Mouse (Mus musculus): Measurements from ENCODE around the gene Sema5a.

Sema5a gene

DNA sequence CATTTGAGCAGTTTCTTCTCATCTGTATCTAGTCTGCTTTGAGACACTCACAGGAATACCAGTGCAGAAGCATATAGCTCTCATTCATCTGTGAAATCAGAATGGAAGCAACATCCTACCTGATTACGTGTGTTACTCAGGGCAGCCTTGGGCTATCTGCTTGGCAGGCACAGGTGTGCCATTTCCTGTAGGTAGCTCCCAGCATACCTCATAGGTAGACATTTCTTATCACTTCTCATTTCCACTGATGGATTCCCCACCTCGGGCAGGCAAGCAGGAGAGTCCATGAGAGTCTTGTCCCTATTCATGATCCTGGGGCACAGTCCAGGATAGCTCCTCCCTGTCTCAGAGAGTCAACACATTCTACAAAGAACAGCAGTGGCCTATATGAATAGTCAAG lies 381.4 kb downstream of the Sema5a start:
- no peak for DNase-seq (ENCODE audit: low read depth, low spot score)

DNA sequence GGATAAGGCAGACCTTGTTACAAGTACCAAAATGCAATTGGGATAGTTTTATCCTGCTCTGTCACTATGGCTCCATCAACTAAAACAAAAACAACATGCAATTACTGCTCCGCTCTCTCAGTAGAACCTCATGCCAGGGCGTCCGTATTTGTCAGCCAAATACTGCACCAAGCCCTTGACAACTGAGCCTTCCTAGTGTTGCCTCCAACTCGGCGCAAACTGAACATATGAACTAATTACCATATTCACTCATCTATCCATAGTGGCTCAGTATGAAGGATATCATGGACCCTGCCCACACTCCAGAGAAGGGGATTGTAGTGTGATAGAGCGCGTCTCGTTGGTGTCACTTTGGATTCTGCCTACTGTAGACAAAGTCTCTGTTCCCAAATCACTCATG lies 389.1 kb downstream of the Sema5a start:
- DNase-seq (ENCODE audit: low read depth, low spot score), result no peak

DNA sequence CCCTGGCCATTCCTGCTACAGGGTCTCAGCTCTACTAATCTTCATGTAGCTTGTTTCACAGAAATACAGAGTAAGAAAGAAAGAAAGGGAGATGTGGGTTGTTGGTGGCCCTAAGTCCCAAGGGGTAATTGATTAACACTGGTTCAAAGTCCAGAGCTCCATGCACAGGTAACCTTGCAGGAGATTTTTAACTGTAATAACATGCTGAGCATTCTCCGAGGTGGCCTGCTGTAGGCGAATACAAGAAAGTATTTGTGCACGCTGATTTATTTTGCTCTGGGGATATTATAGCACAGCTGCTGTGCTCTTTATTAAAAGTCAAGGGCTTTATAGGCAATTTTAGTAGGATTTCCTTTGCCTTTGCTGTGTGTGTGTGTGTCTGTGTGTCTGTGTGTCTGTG lies 393.3 kb downstream of the Sema5a start:
- no peak for DNase-seq (ENCODE audit: low read depth, low spot score)

DNA sequence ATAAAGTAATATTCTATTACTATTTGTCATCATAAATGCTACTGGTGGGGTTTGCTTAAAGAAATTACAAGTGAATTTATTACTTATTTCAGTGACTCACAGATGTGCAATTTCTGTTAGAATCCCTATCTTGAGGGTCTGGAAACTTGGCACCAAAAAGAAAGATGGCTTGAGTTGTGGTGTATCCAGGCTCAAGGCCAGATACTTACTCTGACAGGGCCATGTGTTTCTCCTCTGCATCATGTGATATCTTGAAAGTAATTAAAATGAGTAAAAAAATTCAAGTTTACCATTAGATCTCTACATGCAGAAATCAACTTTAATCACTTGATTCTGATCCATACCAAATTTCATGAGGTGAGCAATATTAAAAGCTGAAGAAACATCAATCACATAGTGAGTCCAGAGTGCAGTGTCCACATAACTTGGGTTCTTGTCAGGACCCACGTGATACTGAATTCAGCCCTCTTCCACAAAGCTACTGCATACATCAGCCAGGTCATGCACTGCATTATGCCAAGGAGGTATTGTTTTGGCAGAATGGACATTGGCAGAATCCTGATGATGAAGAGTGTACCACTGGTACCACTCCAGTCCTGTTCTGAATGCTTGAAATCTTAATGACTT lies 402.6 kb downstream of the Sema5a start:
- DNase-seq (ENCODE audit: low read depth, low spot score), result no peak

DNA sequence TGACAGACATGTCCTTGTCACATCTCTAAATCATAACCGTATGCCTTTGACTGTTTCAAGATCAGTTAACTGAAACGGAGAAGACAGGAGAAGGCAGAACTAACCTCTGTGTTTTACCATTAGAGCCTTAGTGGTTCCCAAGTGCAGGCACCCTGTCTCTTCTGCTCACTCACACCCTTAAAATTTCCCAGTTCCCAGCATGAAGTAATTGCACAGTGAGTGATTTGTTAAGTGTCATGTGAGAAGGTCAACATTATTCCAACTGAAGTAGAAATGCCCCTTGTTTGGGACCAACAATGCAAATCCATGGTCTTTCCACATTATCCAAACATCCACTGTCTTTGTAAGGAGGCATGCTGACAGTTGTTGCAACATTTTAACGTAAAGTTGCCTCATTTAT lies 409.4 kb downstream of the Sema5a start:
- no peak for DNase-seq (ENCODE audit: low read depth, low spot score)

DNA sequence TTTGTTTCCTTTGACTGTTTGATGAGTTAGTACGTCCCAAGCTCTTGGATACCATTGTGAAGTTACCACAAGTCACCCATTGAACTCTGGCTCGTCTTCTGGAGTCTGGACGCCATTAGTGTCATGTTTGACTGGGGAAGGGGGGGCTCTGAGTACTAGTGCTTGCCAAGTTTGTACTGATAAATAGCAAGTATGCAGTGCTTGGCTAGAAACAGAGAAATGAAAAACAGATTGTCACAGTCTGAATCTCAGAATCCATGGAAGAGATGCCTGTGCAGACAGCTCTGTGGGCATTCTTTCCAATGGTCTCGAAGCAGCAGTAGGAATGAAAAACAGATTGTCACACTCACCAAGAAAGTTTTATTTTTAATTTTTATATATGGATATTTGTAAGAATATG lies 411.4 kb downstream of the Sema5a start:
- no peak for DNase-seq (ENCODE audit: low read depth, low spot score)

DNA sequence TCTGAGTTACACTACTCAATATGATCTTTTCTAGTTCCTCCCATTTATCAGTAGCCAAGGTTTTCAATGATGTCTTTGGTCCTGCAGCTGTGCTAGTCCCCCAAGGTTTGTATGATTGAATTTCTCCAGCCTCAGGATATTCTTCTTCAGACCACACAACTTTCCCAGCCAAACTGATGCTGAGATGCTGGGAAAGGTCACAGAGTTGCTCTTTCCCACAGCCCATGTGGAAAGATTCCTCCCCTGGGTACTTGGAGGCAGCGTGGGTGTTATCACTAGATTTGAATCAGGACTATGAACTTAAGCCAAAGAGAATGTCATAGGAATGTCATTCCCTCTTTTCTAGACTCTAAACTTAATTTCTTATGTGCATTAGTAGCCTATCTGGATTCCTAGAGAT lies 431.8 kb downstream of the Sema5a start:
- DNase-seq (ENCODE audit: low read depth, low spot score), result no peak

DNA sequence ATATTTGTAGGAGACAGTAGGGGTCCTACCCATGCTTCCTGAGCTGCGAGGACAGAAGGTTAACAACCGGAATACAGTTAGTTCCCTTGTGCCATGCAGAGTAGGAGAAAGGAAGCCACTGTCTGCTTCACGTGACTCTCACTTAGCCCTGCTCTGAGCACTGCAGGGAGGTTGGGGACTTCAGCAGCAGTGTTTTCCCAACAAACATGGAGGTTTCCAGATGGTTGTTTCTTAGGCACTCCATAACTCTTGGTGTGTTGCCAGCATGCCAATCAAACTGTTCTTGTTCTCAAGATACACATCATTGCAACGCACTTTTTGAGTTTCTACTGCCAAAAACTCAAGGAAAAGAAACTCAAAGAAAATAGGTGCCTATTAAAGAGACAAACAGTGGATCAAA lies 440.5 kb downstream of the Sema5a start:
- peak; percentile 32 for DNase-seq (ENCODE audit: low read depth, low spot score)

DNA sequence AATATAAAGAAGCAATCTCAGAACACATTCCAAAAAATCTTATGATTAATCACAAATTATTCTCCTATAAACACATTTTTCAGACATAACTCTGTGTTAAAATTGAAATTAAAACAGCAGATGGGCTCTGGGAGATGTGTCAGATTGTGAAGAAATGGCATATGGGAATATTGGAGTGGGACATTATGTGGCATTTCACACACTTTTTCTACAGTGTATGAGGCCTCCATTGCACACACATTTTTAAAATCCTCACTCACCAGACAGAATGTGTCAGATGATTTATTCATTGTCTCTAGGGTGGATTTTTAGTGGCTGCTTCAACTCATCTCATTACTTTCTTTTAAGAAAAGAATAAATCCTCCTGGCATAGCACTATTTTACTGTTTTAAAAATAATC lies 446.4 kb downstream of the Sema5a start:
- peak; percentile 65 for DNase-seq (ENCODE audit: low read depth, low spot score)

DNA sequence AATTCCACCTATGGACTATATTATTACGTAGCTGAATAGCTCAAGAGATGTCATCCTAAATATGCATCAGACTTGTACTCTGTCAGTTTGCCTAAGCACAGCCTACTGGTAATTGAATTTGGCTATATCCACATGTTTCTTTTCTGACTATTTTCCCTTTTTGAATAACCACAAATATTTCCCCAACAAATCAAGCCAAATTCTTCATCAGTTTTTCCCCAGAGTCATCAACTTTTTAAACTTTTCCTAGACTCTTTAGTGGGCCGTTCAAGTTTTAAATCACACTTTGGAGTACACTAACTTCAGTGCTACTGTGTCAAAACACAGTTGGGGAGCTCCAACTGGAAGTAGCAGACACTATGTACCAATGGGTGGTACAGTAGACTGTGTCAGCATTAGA lies 448.4 kb downstream of the Sema5a start:
- no peak for DNase-seq (ENCODE audit: low read depth, low spot score)

DNA sequence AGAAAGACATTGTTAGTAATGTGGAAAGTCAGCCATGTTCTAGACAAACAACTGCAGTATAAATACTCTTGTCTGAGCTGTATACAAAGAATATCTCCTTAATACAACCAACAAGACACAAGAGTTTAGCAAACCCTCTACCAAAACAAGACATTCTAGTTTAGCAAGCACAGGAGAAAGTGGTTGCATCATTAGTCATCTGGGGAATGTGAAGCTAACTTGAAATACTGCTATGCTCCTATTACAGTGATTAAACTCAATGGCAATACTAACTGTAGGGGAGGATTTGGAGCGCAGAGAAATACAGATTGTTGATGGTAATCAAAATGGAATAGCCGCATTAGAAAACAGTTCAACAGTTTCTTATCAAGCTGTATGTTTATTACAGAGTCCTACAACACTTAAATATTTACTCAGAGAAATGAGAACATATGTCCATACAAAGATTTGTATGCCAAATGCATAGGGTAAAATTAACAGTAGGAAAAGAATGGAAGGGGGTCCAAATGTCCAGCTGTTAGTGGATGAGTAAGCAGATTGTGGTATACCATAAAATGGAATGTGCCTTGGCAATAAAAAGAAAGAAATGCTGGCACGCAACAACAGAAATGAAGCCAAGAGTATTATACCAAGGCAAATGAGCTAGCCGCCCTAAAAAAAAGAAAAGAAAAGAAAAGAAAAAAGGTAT lies 472.8 kb downstream of the Sema5a start:
- DNase-seq (ENCODE audit: low read depth, low spot score), result no peak

DNA sequence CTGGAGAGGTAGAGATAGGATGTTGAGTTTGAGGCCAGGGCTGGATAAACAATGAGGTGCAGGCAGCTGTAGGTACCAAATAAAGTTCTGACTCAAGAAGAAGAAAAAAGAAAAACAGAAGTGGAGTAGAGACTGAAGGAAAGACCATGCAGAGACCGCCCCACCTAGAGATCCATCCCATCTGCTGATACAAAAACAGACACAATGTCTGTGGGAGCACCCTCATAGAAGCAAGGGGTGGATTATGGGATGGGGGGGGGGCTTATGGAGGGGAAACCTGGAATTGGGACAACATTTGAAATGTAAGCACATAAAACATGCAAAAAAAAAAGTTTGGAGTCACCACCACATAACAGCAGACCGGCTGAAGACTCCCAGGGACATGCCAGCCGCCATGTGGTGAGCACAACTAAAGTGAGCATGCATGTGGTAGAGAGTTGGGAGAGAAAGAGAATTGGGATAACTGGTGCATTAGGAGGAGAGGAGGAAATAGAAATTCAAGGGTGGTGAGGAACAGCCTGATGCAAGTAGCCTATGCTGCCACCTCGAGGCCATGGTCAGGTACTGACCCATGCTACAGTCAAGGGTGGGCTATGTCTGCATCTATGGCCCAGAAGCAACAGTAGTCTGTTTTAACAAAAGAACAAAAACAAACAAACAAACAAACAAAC lies 473.8 kb downstream of the Sema5a start:
- DNase-seq (ENCODE audit: low read depth, low spot score), result peak; percentile 56

DNA sequence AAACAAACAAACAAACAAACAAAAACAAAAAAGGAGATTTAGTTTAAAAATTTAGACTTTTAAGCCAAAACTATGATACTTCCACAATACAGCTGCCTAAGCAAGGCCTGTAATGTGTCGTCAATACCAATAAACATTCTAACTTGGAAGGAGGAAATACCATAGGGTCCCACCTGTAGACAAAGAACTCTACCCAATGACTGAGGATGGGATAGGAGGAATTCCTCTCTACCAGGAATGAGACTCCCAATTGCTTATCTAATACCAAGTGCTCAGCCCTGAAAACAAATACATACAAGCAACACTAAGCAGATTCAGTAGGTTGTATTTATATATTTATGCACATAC lies 474.3 kb downstream of the Sema5a start:
- no peak for DNase-seq (ENCODE audit: low read depth, low spot score)

DNA sequence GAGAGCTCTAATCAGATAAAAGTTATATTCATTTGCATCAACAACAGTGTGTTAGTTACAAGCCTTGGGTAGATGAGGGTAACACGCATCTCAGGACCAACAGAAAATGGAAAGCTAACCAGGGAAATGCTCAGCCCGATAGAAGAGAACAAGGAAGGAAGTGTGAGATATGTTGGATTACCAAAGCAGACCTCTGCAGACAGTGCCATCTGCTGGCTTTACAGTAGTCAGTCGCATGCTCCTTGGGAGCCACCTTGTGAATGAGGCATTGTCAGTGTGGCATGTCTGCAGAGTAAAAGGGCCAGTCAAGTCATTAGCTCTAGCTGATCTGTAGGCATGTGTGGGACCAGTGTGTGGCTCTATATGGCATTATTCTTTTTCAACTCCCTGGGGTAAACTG lies 486.2 kb downstream of the Sema5a start:
- no peak for DNase-seq (ENCODE audit: low read depth, low spot score)

Measured in brain, embryonic 18.5 days (tissue).